Mouse (Mus musculus) left cerebral cortex, postnatal 25 days (tissue): Measurements from ENCODE around the gene Tango6. TPM values are rescaled to one million over a fixed set of nuclear protein-coding genes. Genes with fewer than 3 reads are reported as not detected.
"Not testable (repeated sequence)": the region's sequence is repeated elsewhere in the genome, so short reads cannot be mapped to it uniquely, and the experiment has no call there.

Experiments used
- DNase-seq, 2 experiments: peaks; one replicate each; pipeline ENCODE4 v3.0.0; 2022; ENCODE audit warnings: low spot score in 2 of 2, mixed read lengths in 1 of 2
- intact Hi-C: fragments of 180-260 bp; cut with DNase I; formaldehyde crosslinking; loops from one replicate; pipeline ENCODE4 v1.15.1; 2025
- total RNA-seq, 2 experiments: library from RNA; stranded (reverse); gene quantifications; 2 replicates each; pipeline ENCODE4 v1.2.3; 2021

Tango6 gene
- total RNA-seq, 2 experiments from 2014 or later = 5.7 to 7.0 TPM

GRCm38 (mm10) chr8:106802384-106803137 lies 119.7 kb downstream of the Tango6 start:
- DNase-seq, intact Hi-C loops: not testable (repeated sequence)

GRCm38 (mm10) chr8:106805859-106806258 lies 123.0 kb downstream of the Tango6 start:
- no peak for DNase-seq
- intact Hi-C loops = no loop called here

- no peak for DNase-seq
- intact Hi-C loops = no loop called here
These were observed 124.6 kb downstream of the Tango6 start for GRCm38 (mm10) chr8:106807461-106807860.

- intact Hi-C loops = no loop called here
These were observed 126.9 kb downstream of the Tango6 start for GRCm38 (mm10) chr8:106809726-106810125.

GRCm38 (mm10) chr8:106810406-106810805 lies 127.5 kb downstream of the Tango6 start:
- intact Hi-C loops = no loop called here
- peak; percentile 51 to 63 for DNase-seq

More at GRCm38 (mm10) chr8:106809726-106810125, 126.9 kb downstream of the Tango6 start:
- no peak for DNase-seq

- intact Hi-C loops = no loop called here
- no peak for DNase-seq
These were observed 129.7 kb downstream of the Tango6 start for GRCm38 (mm10) chr8:106812560-106812959.

- DNase-seq = no peak
These were observed 133.7 kb downstream of the Tango6 start for GRCm38 (mm10) chr8:106816431-106817170.

GRCm38 (mm10) chr8:106817171-106817545 lies 134.3 kb downstream of the Tango6 start:
- intact Hi-C loops = no loop called here
- no peak for DNase-seq

More at GRCm38 (mm10) chr8:106816431-106817170, 133.7 kb downstream of the Tango6 start:
- intact Hi-C loops = no loop called here

- intact Hi-C loops = no loop called here
- DNase-seq = no peak
These were observed 136.0 kb downstream of the Tango6 start for GRCm38 (mm10) chr8:106818626-106819515.

GRCm38 (mm10) chr8:106819581-106819980 lies 136.7 kb downstream of the Tango6 start:
- intact Hi-C loops = no loop called here
- DNase-seq = no peak

GRCm38 (mm10) chr8:106820553-106821515 lies 138.0 kb downstream of the Tango6 start:
- DNase-seq = no peak
- intact Hi-C loops = no loop called here

GRCm38 (mm10) chr8:106828921-106829320 lies 146.1 kb downstream of the Tango6 start:
- no peak for DNase-seq
- intact Hi-C loops = no loop called here

GRCm38 (mm10) chr8:106829526-106830045 lies 146.7 kb downstream of the Tango6 start:
- intact Hi-C loops = no loop called here
- DNase-seq = no peak

GRCm38 (mm10) chr8:106834899-106835298 lies 152.0 kb downstream of the Tango6 start:
- intact Hi-C loops = no loop called here
- DNase-seq = no peak

- DNase-seq = no peak
- intact Hi-C loops = no loop called here
These were observed 153.7 kb downstream of the Tango6 start for GRCm38 (mm10) chr8:106836525-106836924.

GRCm38 (mm10) chr8:106838803-106839202 lies 155.9 kb downstream of the Tango6 start:
- DNase-seq = no peak
- intact Hi-C loops = no loop called here

- intact Hi-C loops = no loop called here
These were observed 156.5 kb downstream of the Tango6 start for GRCm38 (mm10) chr8:106839209-106840001.

GRCm38 (mm10) chr8:106850034-106850433 lies 167.2 kb downstream of the Tango6 start:
- intact Hi-C loops = no loop called here

More at GRCm38 (mm10) chr8:106839209-106840001, 156.5 kb downstream of the Tango6 start:
- peak; percentile 57 to 86 for DNase-seq

More at GRCm38 (mm10) chr8:106850034-106850433, 167.2 kb downstream of the Tango6 start:
- DNase-seq = no peak
